Mouse (Mus musculus) left cerebral cortex, postnatal 10 days (tissue): ENCODE measurements around the gene Slc6a9. TPM values are rescaled to one million over a fixed set of nuclear protein-coding genes. Genes with fewer than 3 reads are reported as not detected.

Source experiments
- DNase-seq, 2 experiments: peaks; one replicate each; pipeline ENCODE4 v3.0.0; 2021 to 2022; ENCODE audit warnings: low spot score in 2 of 2, mixed read lengths in 1 of 2; ENCODE audit errors: extremely low spot score in 1 of 2
- intact Hi-C: fragments of 180-260 bp; cut with DNase I; formaldehyde crosslinking; loops from one replicate; pipeline ENCODE4 v1.15.1; 2025
- total RNA-seq, 2 experiments: library from RNA; stranded (reverse); gene quantifications; 2 replicates each; pipeline ENCODE4 v1.2.3; 2021

The Slc6a9 gene
- total RNA-seq = 10 to 100 TPM; 40.6 to 44.6 TPM

- no peak for DNase-seq
- intact Hi-C loops = loop anchor here (5.0 kb wide), 3 partner anchors 33 to 248 kb away; partner anchors contain the start of gene B4galt2
Observed at GRCm38 (mm10) chr4:117834457-117834844, at the start of gene Slc6a9. TSS of gene Slc6a9 (plus strand) at chr4:117834506.

- intact Hi-C loops = no loop called here
- no peak for DNase-seq
Observed at GRCm38 (mm10) chr4:117786963-117787362, 47.3 kb upstream of the Slc6a9 start.

- DNase-seq = no peak
- intact Hi-C loops = no loop called here
Observed at GRCm38 (mm10) chr4:117788308-117788707, 46.0 kb upstream of the Slc6a9 start.

GRCm38 (mm10) chr4:117799904-117800303 is 34.4 kb upstream of the Slc6a9 start:
- intact Hi-C loops = no loop called here
- DNase-seq = no peak

- DNase-seq = no peak
- intact Hi-C loops = no loop called here
Observed at GRCm38 (mm10) chr4:117806992-117807391, 27.3 kb upstream of the Slc6a9 start.

GRCm38 (mm10) chr4:117810933-117811332 is 23.4 kb upstream of the Slc6a9 start:
- peak in 1 of 2 experiments; percentile 42 for DNase-seq
- intact Hi-C loops = loop anchor here (2.0 to 5.0 kb wide), 2 partner anchors 76 to 271 kb away; partner anchors contain the start of gene Atp6v0b

GRCm38 (mm10) chr4:117813591-117814192 is 20.6 kb upstream of the Slc6a9 start:
- DNase-seq = peak in 1 of 2 experiments; percentile 45
- intact Hi-C loops = loop anchor here (5.0 kb wide), 1 partner anchor 269 kb away; no protein-coding TSS in a partner anchor

- DNase-seq = no peak
- intact Hi-C loops = loop anchor here (5.0 kb wide), 1 partner anchor 268 kb away; no protein-coding TSS in a partner anchor
Observed at GRCm38 (mm10) chr4:117814333-117814732, 20.0 kb upstream of the Slc6a9 start.

- intact Hi-C loops = no loop called here
- DNase-seq = no peak
Observed at GRCm38 (mm10) chr4:117816776-117817175, 17.5 kb upstream of the Slc6a9 start.

GRCm38 (mm10) chr4:117818032-117818431 is 16.3 kb upstream of the Slc6a9 start:
- intact Hi-C loops = no loop called here
- no peak for DNase-seq

GRCm38 (mm10) chr4:117828572-117829145 is 5.6 kb upstream of the Slc6a9 start:
- intact Hi-C loops = no loop called here
- DNase-seq = no peak

- intact Hi-C loops = loop anchor here (5.0 kb wide), 3 partner anchors 38 to 253 kb away; partner anchors contain the start of gene B4galt2
- peak in 1 of 2 experiments; percentile 63 for DNase-seq
Observed at GRCm38 (mm10) chr4:117829260-117830123, 4.8 kb upstream of the Slc6a9 start.

- DNase-seq = peak in 1 of 2 experiments; percentile 66
- intact Hi-C loops = loop anchor here (5.0 kb wide), 3 partner anchors 37 to 252 kb away; partner anchors contain the start of gene B4galt2
Observed at GRCm38 (mm10) chr4:117830124-117830551, 4.2 kb upstream of the Slc6a9 start.

GRCm38 (mm10) chr4:117830801-117831200 is 3.5 kb upstream of the Slc6a9 start:
- intact Hi-C loops = loop anchor here (5.0 kb wide), 3 partner anchors 36 to 252 kb away; partner anchors contain the start of gene B4galt2
- no peak for DNase-seq

- intact Hi-C loops = loop anchor here (5.0 kb wide), 3 partner anchors 36 to 251 kb away; partner anchors contain the start of gene B4galt2
- no peak for DNase-seq
Observed at GRCm38 (mm10) chr4:117831499-117831898, 2.8 kb upstream of the Slc6a9 start.

GRCm38 (mm10) chr4:117831920-117832691 is 2.2 kb upstream of the Slc6a9 start:
- DNase-seq = no peak
- intact Hi-C loops = loop anchor here (5.0 kb wide), 3 partner anchors 35 to 250 kb away; partner anchors contain the start of gene B4galt2

GRCm38 (mm10) chr4:117834845-117835530 is 682 bp downstream of the Slc6a9 start:
- intact Hi-C loops = loop anchor here (5.0 kb wide), 3 partner anchors 32 to 247 kb away; partner anchors contain the start of gene B4galt2
- peak; percentile 46 to 81 for DNase-seq
